Mouse (Mus musculus): ENCODE measurements around the gene Kcnk10. TPM values are rescaled to one million over a fixed set of nuclear protein-coding genes. Genes with fewer than 3 reads are reported as not detected.

Gene Kcnk10
- polyA plus RNA-seq, 1 experiment from 2014 or later = 0.74 TPM

GRCm38 (mm10) chr12:98501045-98501444 lies 77.1 kb downstream of the Kcnk10 start:
- ATAC-seq = no peak
- TF ChIP-seq CTCF (IDR thresholded peaks at IDR 0.05; ENCODE audit: low read depth) = no peak
- H3K4me3 ChIP-seq (ENCODE audit: low read depth, low read length) = no peak overlapping the region
- no peaks in the 10 kb centered on the region for H3K36me3 ChIP-seq (ENCODE audit: control insufficient read depth, insufficient read depth)
- no peaks in the 10 kb centered on the region for H3K27me3 ChIP-seq (replicated peaks; ENCODE audit: control insufficient read depth, insufficient read depth, low read length)
- no peak overlapping the region for H3K27ac ChIP-seq (ENCODE audit: low read depth, low read length)
- no peaks in the 10 kb centered on the region for H3K9me3 ChIP-seq (ENCODE audit: control insufficient read depth)
- 75% methylated on average over 4 of the region's 4 CpGs for WGBS
- no peaks in the 10 kb centered on the region for H3K4me1 ChIP-seq (replicated peaks; ENCODE audit: control insufficient read depth, insufficient read depth, low read length)
- H3K9ac ChIP-seq (ENCODE audit: low read depth, low read length) = no peak overlapping the region
- H3K4me2 ChIP-seq (replicated peaks; ENCODE audit: low read depth) = no peak overlapping the region

- Histone ChIP-seq H3K27ac (ENCODE audit: low read depth, low read length) (no peak overlapping the region), H3K4me3 (ENCODE audit: low read depth, low read length) (no peak overlapping the region), H3K4me1 (replicated peaks; ENCODE audit: control insufficient read depth, insufficient read depth, low read length) (no peaks in the 10 kb centered on the region), H3K9me3 (ENCODE audit: control insufficient read depth) (no peaks in the 10 kb centered on the region), H3K36me3 (ENCODE audit: control insufficient read depth, insufficient read depth) (no peaks in the 10 kb centered on the region), H3K9ac (ENCODE audit: low read depth, low read length) (no peak overlapping the region), H3K4me2 (replicated peaks; ENCODE audit: low read depth) (no peak overlapping the region), H3K27me3 (replicated peaks; ENCODE audit: control insufficient read depth, insufficient read depth, low read length) (no peaks in the 10 kb centered on the region)
- ATAC-seq = no peak
- no peak for TF ChIP-seq CTCF (IDR thresholded peaks at IDR 0.05; ENCODE audit: low read depth)
- WGBS = 73% methylated on average over 2 of the region's 2 CpGs
Observed at GRCm38 (mm10) chr12:98481460-98481859, 96.7 kb downstream of the Kcnk10 start.

- Histone ChIP-seq H3K4me3 (ENCODE audit: low read depth, low read length) (no peak overlapping the region), H3K4me2 (replicated peaks; ENCODE audit: low read depth) (no peak overlapping the region), H3K27ac (ENCODE audit: low read depth, low read length) (no peak overlapping the region), H3K27me3 (replicated peaks; ENCODE audit: control insufficient read depth, insufficient read depth, low read length) (no peaks in the 10 kb centered on the region), H3K4me1 (replicated peaks; ENCODE audit: control insufficient read depth, insufficient read depth, low read length) (no peaks in the 10 kb centered on the region), H3K36me3 (ENCODE audit: control insufficient read depth, insufficient read depth) (no peaks in the 10 kb centered on the region), H3K9ac (ENCODE audit: low read depth, low read length) (no peak overlapping the region), H3K9me3 (ENCODE audit: control insufficient read depth) (no peaks in the 10 kb centered on the region)
- ATAC-seq = no peak
- no peak for TF ChIP-seq CTCF (IDR thresholded peaks at IDR 0.05; ENCODE audit: low read depth)
- WGBS = 79% methylated on average over 5 of the region's 5 CpGs
Observed at GRCm38 (mm10) chr12:98481048-98481447, 97.1 kb downstream of the Kcnk10 start.

GRCm38 (mm10) chr12:98477673-98478461 lies 100.2 kb downstream of the Kcnk10 start:
- Histone ChIP-seq H3K9ac (ENCODE audit: low read depth, low read length) (no peak overlapping the region), H3K27me3 (replicated peaks; ENCODE audit: control insufficient read depth, insufficient read depth, low read length) (no peaks in the 10 kb centered on the region), H3K4me1 (replicated peaks; ENCODE audit: control insufficient read depth, insufficient read depth, low read length) (no peaks in the 10 kb centered on the region), H3K27ac (ENCODE audit: low read depth, low read length) (no peak overlapping the region), H3K4me3 (ENCODE audit: low read depth, low read length) (no peak overlapping the region), H3K36me3 (ENCODE audit: control insufficient read depth, insufficient read depth) (no peaks in the 10 kb centered on the region), H3K4me2 (replicated peaks; ENCODE audit: low read depth) (no peak overlapping the region), H3K9me3 (ENCODE audit: control insufficient read depth) (no peaks in the 10 kb centered on the region)
- no peak for TF ChIP-seq CTCF (IDR thresholded peaks at IDR 0.05; ENCODE audit: low read depth)
- ATAC-seq = no peak
- 71% methylated on average over 8 of the region's 8 CpGs for WGBS

- no peak overlapping the region for H3K27ac ChIP-seq (ENCODE audit: low read depth, low read length)
- H3K4me1 ChIP-seq (replicated peaks; ENCODE audit: control insufficient read depth, insufficient read depth, low read length) = no peaks in the 10 kb centered on the region
- H3K9ac ChIP-seq (ENCODE audit: low read depth, low read length) = no peak overlapping the region
- no peak overlapping the region for H3K4me3 ChIP-seq (ENCODE audit: low read depth, low read length)
- H3K9me3 ChIP-seq (ENCODE audit: control insufficient read depth) = no peaks in the 10 kb centered on the region
- no peak overlapping the region for H3K4me2 ChIP-seq (replicated peaks; ENCODE audit: low read depth)
- no peaks in the 10 kb centered on the region for H3K36me3 ChIP-seq (ENCODE audit: control insufficient read depth, insufficient read depth)
- no peaks in the 10 kb centered on the region for H3K27me3 ChIP-seq (replicated peaks; ENCODE audit: control insufficient read depth, insufficient read depth, low read length)
- ATAC-seq = no peak
- WGBS = 81% methylated on average over 5 of the region's 5 CpGs
- TF ChIP-seq CTCF (IDR thresholded peaks at IDR 0.05; ENCODE audit: low read depth) = no peak
Observed at GRCm38 (mm10) chr12:98471232-98471631, 106.9 kb downstream of the Kcnk10 start.

- TF ChIP-seq CTCF (IDR thresholded peaks at IDR 0.05; ENCODE audit: low read depth) = no peak
- H3K9ac ChIP-seq (ENCODE audit: low read depth, low read length) = no peak overlapping the region
- H3K4me3 ChIP-seq (ENCODE audit: low read depth, low read length) = no peak overlapping the region
- H3K4me1 ChIP-seq (replicated peaks; ENCODE audit: control insufficient read depth, insufficient read depth, low read length) = no peaks in the 10 kb centered on the region
- 73% methylated on average over 3 of the region's 3 CpGs for WGBS
- no peak overlapping the region for H3K27ac ChIP-seq (ENCODE audit: low read depth, low read length)
- no peaks in the 10 kb centered on the region for H3K27me3 ChIP-seq (replicated peaks; ENCODE audit: control insufficient read depth, insufficient read depth, low read length)
- H3K36me3 ChIP-seq (ENCODE audit: control insufficient read depth, insufficient read depth) = no peaks in the 10 kb centered on the region
- H3K9me3 ChIP-seq (ENCODE audit: control insufficient read depth) = no peaks in the 10 kb centered on the region
- no peak overlapping the region for H3K4me2 ChIP-seq (replicated peaks; ENCODE audit: low read depth)
- ATAC-seq = no peak
Observed at GRCm38 (mm10) chr12:98470097-98470496, 108.0 kb downstream of the Kcnk10 start.
